Mouse (Mus musculus): ENCODE measurements at regions not wholly inside any gene's neighbourhood (a gene's known extent, or its start where the extent isn't known, plus 50 kb on each side); places are given as distances from the start of the nearest gene placed in this dataset.
"Not testable (repeated sequence)": the region's sequence is repeated elsewhere in the genome, so short reads cannot be mapped to it uniquely, and the experiment has no call there.

GRCm38 (mm10) chr17:6489926-6490564, 60.1 kb downstream of the Dynlt1b start:
- DNase-seq (ENCODE audit: low spot score in 2 of 2) = peak; percentile 60 to 76

- not testable (repeated sequence) for DNase-seq (ENCODE audit: low spot score in 2 of 2)
These were observed 60.6 kb downstream of the Dynlt1b start for GRCm38 (mm10) chr17:6490565-6490935.

- peak in 1 of 2 experiments; percentile 35 for DNase-seq (ENCODE audit: low spot score in 2 of 2)
These were observed 62.6 kb downstream of the Dynlt1b start for GRCm38 (mm10) chr17:6492501-6492900.

- peak; percentile 70 to 77 for DNase-seq (ENCODE audit: low spot score in 2 of 2)
These were observed 63.0 kb downstream of the Dynlt1b start for GRCm38 (mm10) chr17:6492950-6493349.

- not testable (repeated sequence) for DNase-seq (ENCODE audit: low spot score in 2 of 2)
These were observed 66.6 kb downstream of the Dynlt1b start for GRCm38 (mm10) chr17:6496491-6496890.

GRCm38 (mm10) chr17:6502676-6503075, 72.8 kb downstream of the Dynlt1b start:
- DNase-seq (ENCODE audit: low spot score in 2 of 2) = not testable (repeated sequence)

GRCm38 (mm10) chr17:6505896-6506295, 76.0 kb downstream of the Dynlt1b start:
- DNase-seq (ENCODE audit: low spot score in 2 of 2) = not testable (repeated sequence)

- not testable (repeated sequence) for DNase-seq (ENCODE audit: low spot score in 2 of 2)
These were observed 85.2 kb downstream of the Dynlt1b start for GRCm38 (mm10) chr17:6515128-6515527.

- DNase-seq (ENCODE audit: low spot score in 2 of 2) = not testable (repeated sequence)
These were observed 82.4 kb upstream of the Dynlt1c start for GRCm38 (mm10) chr17:6519107-6519506.

GRCm38 (mm10) chr17:6520001-6520400, 81.5 kb upstream of the Dynlt1c start:
- not testable (repeated sequence) for DNase-seq (ENCODE audit: low spot score in 2 of 2)

GRCm38 (mm10) chr17:6520751-6521150, 80.7 kb upstream of the Dynlt1c start:
- not testable (repeated sequence) for DNase-seq (ENCODE audit: low spot score in 2 of 2)

GRCm38 (mm10) chr17:6522185-6522584, 79.3 kb upstream of the Dynlt1c start:
- not testable (repeated sequence) for DNase-seq (ENCODE audit: low spot score in 2 of 2)

- DNase-seq (ENCODE audit: low spot score in 2 of 2) = not testable (repeated sequence)
These were observed 62.7 kb upstream of the Dynlt1c start for GRCm38 (mm10) chr17:6538723-6539122.

- not testable (repeated sequence) for DNase-seq (ENCODE audit: low spot score in 2 of 2)
These were observed 54.3 kb upstream of the Dynlt1c start for GRCm38 (mm10) chr17:6547064-6547760.

GRCm38 (mm10) chr17:6547937-6548336, 53.5 kb upstream of the Dynlt1c start:
- DNase-seq (ENCODE audit: low spot score in 2 of 2) = not testable (repeated sequence)

Data from right cerebral cortex, adult 2 months (tissue).